Mouse (Mus musculus) G1E (cell line): ENCODE data around the gene Carns1. TPM values are rescaled to one million over a fixed set of nuclear protein-coding genes. Genes with fewer than 3 reads are reported as not detected.
A peak's percentile ranks its signal among the peaks of the same experiment; 100 is the strongest.

ENCODE experiments used
- ATAC-seq: 2 replicates; pipeline ENCODE4 v1.8.0; 2016; ENCODE audit warnings: mild to moderate bottlenecking; ENCODE audit not compliant: insufficient number of reproducible peaks, poor library complexity, low FRiP score, severe bottlenecking; ENCODE audit errors: extremely low read depth
- DNase-seq: peaks from one replicate; pipeline ENCODE4 v3.0.0; 2012; ENCODE audit warnings: low spot score
- H3K27me3 ChIP-seq: 2 replicates; pipeline ENCODE4 v1.6.1; 2012; ENCODE audit warnings: mild to moderate bottlenecking, low read length, inconsistent platforms; ENCODE audit not compliant: insufficient read depth
- H3K36me3 ChIP-seq: replicated peaks from 2 replicates; pipeline ENCODE3; 2012; ENCODE audit warnings: mild to moderate bottlenecking, inconsistent platforms
- H3K4me1 ChIP-seq: 2 replicates; pipeline ENCODE4 v1.6.1; 2012; ENCODE audit warnings: low read depth, low read length, inconsistent platforms, mixed read lengths; ENCODE audit not compliant: insufficient read depth
- H3K4me3 ChIP-seq: 2 replicates; pipeline ENCODE4 v1.5.1; 2012; ENCODE audit warnings: low read depth, mild to moderate bottlenecking, inconsistent platforms, low read length, moderate library complexity, mixed read lengths
- H3K9me3 ChIP-seq: replicated peaks from 2 replicates; pipeline ENCODE4 v1.6.1; 2012; ENCODE audit warnings: inconsistent platforms
- CTCF ChIP-seq: IDR thresholded peaks from 2 replicates; pipeline ENCODE4 v1.5.1; 2012; ENCODE audit warnings: low read depth, low read length, inconsistent platforms, mixed read lengths
- GATA1 ChIP-seq: IDR thresholded peaks from 2 replicates; pipeline ENCODE4 v1.6.1; 2012; ENCODE audit warnings: borderline replicate concordance, low read length, inconsistent platforms, mixed read lengths
- GATA2 ChIP-seq: IDR thresholded peaks from 2 replicates; pipeline ENCODE4 v1.6.1; 2012; ENCODE audit warnings: low read depth, low read length, inconsistent platforms, borderline replicate concordance
- POLR2AphosphoS5 ChIP-seq: IDR thresholded peaks from 2 replicates; pipeline ENCODE4 v1.6.1; 2012; ENCODE audit warnings: low read depth, low read length, inconsistent platforms; ENCODE audit not compliant: insufficient replicate concordance
- TAL1 ChIP-seq: conservative IDR thresholded peaks from 2 replicates; pipeline ENCODE4 v1.6.1; 2012; ENCODE audit warnings: low read depth, low read length, inconsistent platforms, mixed read lengths
- polyA plus RNA-seq: library from polyadenylated mRNA; stranded (reverse); fragments of >175 nt; gene quantifications from 2 replicates; pipeline ENCODE4 v1.2.3, GENCODE M21; 2012
- total RNA-seq, 2 experiments: library from RNA; stranded (forward) in 1 of 2; stranded (reverse) in 1 of 2; fragments of 200-1000 nt in 1 of 2; fragments of >200 nt in 1 of 2; fragmentation: Nextera tagmentation in 1 of 2; gene quantifications; 2 replicates each; pipeline ENCODE4 v1.2.3; 2014 to 2017

Carns1 gene
- total and polyA plus RNA-seq, 3 experiments = 0.48 to 1.2 (median 0.55) TPM

- ATAC-seq (peak; percentile 82), DNase-seq (peak; percentile 96)
- H3K36me3 ChIP-seq = peaks cover 70% of the 10 kb centered on the region
- TF ChIP-seq POLR2AphosphoS5 = no peak
- no peak for TF ChIP-seq GATA2
- no peak for TF ChIP-seq GATA1
- TF ChIP-seq TAL1 = no peak
- no peak for TF ChIP-seq CTCF
- no peaks in the 10 kb centered on the region for H3K9me3 ChIP-seq
- H3K27me3 ChIP-seq = no peaks in the 10 kb centered on the region; the same call in 1 of the 2 replicates
- H3K4me3 ChIP-seq = peak within 1 kb of the TSS; percentile 78
- H3K4me1 ChIP-seq = peaks cover 71% of the 10 kb centered on the region
These were observed 16.4 kb upstream of the Carns1 start, which contains the start of gene Ppp1ca for GRCm38 (mm10) chr19:4191528-4192250. Gene Ppp1ca, plus strand, starts transcription at chr19:4192065.

GRCm38 (mm10) chr19:4190831-4191334 lies 15.6 kb upstream of the Carns1 start, which contains the start of gene Tbc1d10c:
Gene Tbc1d10c, minus strand, starts transcription at chr19:4191284.
- TF ChIP-seq CTCF = no peak
- no peak for TF ChIP-seq GATA1
- TF ChIP-seq TAL1 = no peak
- no peak for TF ChIP-seq POLR2AphosphoS5
- no peak for TF ChIP-seq GATA2
- Histone ChIP-seq H3K27me3 (no peaks in the 10 kb centered on the region; the same call in 1 of the 2 replicates), H3K4me1 (peaks cover 67% of the 10 kb centered on the region), H3K4me3 (peak within 1 kb of the TSS; percentile 78), H3K36me3 (peaks cover 70% of the 10 kb centered on the region), H3K9me3 (no peaks in the 10 kb centered on the region)
- ATAC-seq (peak; percentile 54), DNase-seq (peak; percentile 84)

GRCm38 (mm10) chr19:4189051-4189620 lies 13.9 kb upstream of the Carns1 start:
- Histone ChIP-seq H3K4me1 (peaks cover 65% of the 10 kb centered on the region), H3K27me3 (no peaks in the 10 kb centered on the region; the same call in 1 of the 2 replicates), H3K36me3 (peaks cover 70% of the 10 kb centered on the region), H3K4me3 (no peak overlapping the region), H3K9me3 (no peaks in the 10 kb centered on the region)
- no peak for DNase-seq
- TF ChIP-seq CTCF (no peak), GATA1 (no peak), GATA2 (no peak), POLR2AphosphoS5 (no peak), TAL1 (no peak)
- ATAC-seq = no peak

- no peak for TF ChIP-seq POLR2AphosphoS5
- TF ChIP-seq GATA2 = no peak
- TF ChIP-seq GATA1 = no peak
- TF ChIP-seq CTCF = no peak
- TF ChIP-seq TAL1 = no peak
- Histone ChIP-seq H3K9me3 (no peaks in the 10 kb centered on the region), H3K27me3 (no peaks in the 10 kb centered on the region; the same call in 1 of the 2 replicates), H3K4me1 (peaks cover 52% of the 10 kb centered on the region), H3K36me3 (peaks cover 72% of the 10 kb centered on the region), H3K4me3 (no peak overlapping the region)
- ATAC-seq = no peak
- DNase-seq = no peak
These were observed 12.0 kb upstream of the Carns1 start for GRCm38 (mm10) chr19:4187303-4187702.

- Histone ChIP-seq H3K36me3 (peaks cover 81% of the 10 kb centered on the region), H3K27me3 (peaks cover 4% of the 10 kb centered on the region), H3K4me3 (no peak overlapping the region), H3K9me3 (no peaks in the 10 kb centered on the region), H3K4me1 (peaks cover 43% of the 10 kb centered on the region)
- no peak for ATAC-seq
- DNase-seq = no peak
- TF ChIP-seq GATA2 = no peak
- no peak for TF ChIP-seq CTCF
- no peak for TF ChIP-seq TAL1
- no peak for TF ChIP-seq GATA1
- no peak for TF ChIP-seq POLR2AphosphoS5
These were observed 10.0 kb upstream of the Carns1 start for GRCm38 (mm10) chr19:4184976-4185975.

- DNase-seq = no peak
- H3K9me3 ChIP-seq = no peaks in the 10 kb centered on the region
- ATAC-seq = no peak
- H3K27me3 ChIP-seq = peaks cover 10% of the 10 kb centered on the region
- H3K4me1 ChIP-seq = peaks cover 33% of the 10 kb centered on the region
- TF ChIP-seq GATA1 = no peak
- TF ChIP-seq CTCF = no peak
- TF ChIP-seq POLR2AphosphoS5 = no peak
- no peak for TF ChIP-seq TAL1
- no peak for TF ChIP-seq GATA2
- H3K36me3 ChIP-seq = peaks cover 70% of the 10 kb centered on the region
- no peak overlapping the region for H3K4me3 ChIP-seq
These were observed 8.4 kb upstream of the Carns1 start for GRCm38 (mm10) chr19:4183689-4184088.
